ENCODE assay signal across 8 mouse cellular contexts in the genomic region with DNA sequence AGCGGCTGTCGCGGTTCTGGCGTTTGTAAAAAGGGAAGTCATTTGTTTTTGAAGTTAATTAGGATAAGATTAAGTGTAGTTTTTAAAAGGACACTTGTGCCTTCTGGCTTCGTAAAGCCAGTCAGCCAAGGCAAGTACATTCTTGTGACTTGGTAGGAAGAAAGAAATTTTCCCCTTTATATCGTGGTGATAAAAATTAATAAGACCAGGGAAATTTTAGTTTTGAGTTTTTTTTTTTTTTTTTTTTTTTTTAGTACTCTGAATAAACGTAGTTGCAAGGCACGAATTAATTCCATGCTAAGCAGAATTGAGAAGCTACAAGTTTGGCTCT. TPM values are rescaled to one million over a fixed set of nuclear protein-coding genes. Genes with fewer than 3 reads are reported as not detected.
DNase-seq lines count a peak whose midpoint lies in the region; ATAC-seq and TF ChIP-seq lines count a peak whose summit lies in the region.

No protein-coding gene starts in this region.

- H3K9ac ChIP-seq in heart, embryonic 12.5 days, result peak overlapping the region; percentile 98
- peak overlapping the region; percentile 72 for H3K9ac ChIP-seq in forebrain, embryonic 14.5 days (ENCODE audit: low read length)
- peak overlapping the region; percentile 94 for H3K9ac ChIP-seq in liver, embryonic 14.5 days (replicated peaks)

- peak overlapping the region; percentile 92 for H3K4me3 ChIP-seq in heart, embryonic 12.5 days
- H3K4me3 ChIP-seq in E14TG2a.4 (replicated peaks; ENCODE audit: low read length), result peak overlapping the region; percentile 90
- H3K4me3 ChIP-seq in forebrain, embryonic 14.5 days (ENCODE audit: low read depth, low read length), result peak overlapping the region; percentile 92
- H3K4me3 ChIP-seq in liver, embryonic 14.5 days (ENCODE audit: insufficient read depth in 1 of 2, low read depth in 2 of 2, low read length in 2 of 2), result peak overlapping the region; percentile 85 to 95

- H3K9me3 ChIP-seq in heart, embryonic 12.5 days (replicated peaks), result no peaks in the 10 kb centered on the region
- H3K9me3 ChIP-seq in E14TG2a.4 (ENCODE audit: low read length), result no peaks in the 10 kb centered on the region
- no peaks in the 10 kb centered on the region for H3K9me3 ChIP-seq in forebrain, embryonic 14.5 days (replicated peaks; ENCODE audit: control insufficient read depth, low read length)
- H3K9me3 ChIP-seq in liver, embryonic 14.5 days (ENCODE audit: control insufficient read depth, low read length), result no peaks in the 10 kb centered on the region

- peaks cover 20% of the 10 kb centered on the region for H3K36me3 ChIP-seq in heart, embryonic 12.5 days
- H3K36me3 ChIP-seq in E14TG2a.4 (ENCODE audit: insufficient read depth, low read length), result peaks cover 28% of the 10 kb centered on the region
- H3K36me3 ChIP-seq in forebrain, embryonic 14.5 days (ENCODE audit: control insufficient read depth, insufficient read depth, low read length), result peaks cover 22% of the 10 kb centered on the region
- peaks cover 18% of the 10 kb centered on the region for H3K36me3 ChIP-seq in liver, embryonic 14.5 days (replicated peaks; ENCODE audit: control insufficient read depth, insufficient read depth, low read depth)

- H3K4me2 ChIP-seq in heart, embryonic 12.5 days, result peak overlapping the region; percentile 74
- peak overlapping the region; percentile 66 for H3K4me2 ChIP-seq in forebrain, embryonic 14.5 days (ENCODE audit: low read length)
- peak overlapping the region; percentile 81 for H3K4me2 ChIP-seq in liver, embryonic 14.5 days (ENCODE audit: low read depth)

- H3K27ac ChIP-seq in heart, embryonic 12.5 days (ENCODE audit: poor library complexity, severe bottlenecking), result peak overlapping the region; percentile 92
- H3K27ac ChIP-seq in forebrain, embryonic 14.5 days (ENCODE audit: low read depth, low read length), result peak overlapping the region; percentile 91
- H3K27ac ChIP-seq in liver, embryonic 14.5 days, result peak overlapping the region; percentile 88

- DNase-seq in heart, postnatal 4 days, result no peak
- DNase-seq in forebrain, embryonic 14.5 days (ENCODE audit: low spot score), result peak; percentile 17
- no peak for DNase-seq in liver, embryonic 14.5 days (ENCODE audit: low read depth in 3 of 3, low spot score in 3 of 3)
- DNase-seq in cerebellum, postnatal 10 days, result no peak
- no peak for DNase-seq in urinary bladder, postnatal 14 days (ENCODE audit: low spot score)

- no peak for ATAC-seq in heart, embryonic 12.5 days (ENCODE audit: insufficient number of reproducible peaks, low FRiP score)
- ATAC-seq in forebrain, embryonic 14.5 days, result no peak
- no peak for ATAC-seq in liver, embryonic 14.5 days (ENCODE audit: insufficient read depth)
- ATAC-seq in granulocyte monocyte progenitor cell, adult 5-6 weeks (replicated peaks; ENCODE audit: poor library complexity, severe bottlenecking), result no peak

- H3K4me1 ChIP-seq in heart, embryonic 12.5 days (replicated peaks), result peaks cover 29% of the 10 kb centered on the region
- H3K4me1 ChIP-seq in E14TG2a.4 (replicated peaks; ENCODE audit: low read depth, low read length), result peaks cover 34% of the 10 kb centered on the region
- peaks cover 13% of the 10 kb centered on the region for H3K4me1 ChIP-seq in forebrain, embryonic 14.5 days (ENCODE audit: control insufficient read depth, insufficient read depth, low read length)
- peaks cover 14 to 16% of the 10 kb centered on the region in 2 experiments for H3K4me1 ChIP-seq in liver, embryonic 14.5 days (replicated peaks; ENCODE audit: control insufficient read depth in 2 of 2, insufficient read depth in 2 of 2, low read length in 1 of 2)

- H3K27me3 ChIP-seq in heart, embryonic 12.5 days (replicated peaks), result no peaks in the 10 kb centered on the region
- peaks cover 4% of the 10 kb centered on the region; the same call in 1 of the 2 replicates for H3K27me3 ChIP-seq in E14TG2a.4 (ENCODE audit: insufficient read depth, low read length)
- H3K27me3 ChIP-seq in forebrain, embryonic 14.5 days (replicated peaks; ENCODE audit: control insufficient read depth, insufficient read depth, low read length), result no peaks in the 10 kb centered on the region
- no peaks in the 10 kb centered on the region for H3K27me3 ChIP-seq in liver, embryonic 14.5 days (ENCODE audit: control insufficient read depth, insufficient read depth, low read length)

- TF ChIP-seq EP300 in liver, embryonic 14.5 days (IDR thresholded peaks at IDR 0.05; ENCODE audit: low read depth), result no peak

- no peak for TF ChIP-seq CTCF in E14TG2a.4 (conservative IDR thresholded peaks at IDR 0.05; ENCODE audit: low read length)
- TF ChIP-seq CTCF in liver, embryonic 14.5 days (IDR thresholded peaks at IDR 0.05; ENCODE audit: low read depth), result no peak

- WGBS in heart, embryonic 12.5 days, result under 1% methylated on average over 8 of the region's 8 CpGs
- WGBS in forebrain, embryonic 14.5 days, result under 1% methylated on average over 8 of the region's 8 CpGs
- under 1% methylated on average over 8 of the region's 8 CpGs for WGBS in liver, embryonic 14.5 days (ENCODE audit: insufficient replicate concordance)

RNA-seq across cellular contexts. Expression of a gene that starts 0.9 kb away (rescaled TPM):
- polyA plus RNA-seq in heart, embryonic 12.5 days (2016; fragmentation: Nextera tagmentation; extraction: Ambion mirVana), result 18.9 and 20.5 TPM in 2 replicates
- 10 to 100 TPM; 17.8 to 18.9 TPM for total RNA-seq in heart, postnatal 4 days (2021)
- polyA plus RNA-seq in forebrain, embryonic 14.5 days (2014; fragmentation: Nextera tagmentation; extraction: Ambion mirVana), result 25.0 TPM in 2 replicates
- polyA plus RNA-seq in liver, embryonic 14.5 days (2012; rRNA removed), result 5.9 and 8.0 TPM in 2 replicates
- polyA plus RNA-seq in liver, embryonic 14.5 days (2014; fragmentation: Nextera tagmentation; extraction: Ambion mirVana), result 11.4 and 11.5 TPM in 2 replicates
- total RNA-seq in granulocyte monocyte progenitor cell, adult 5-6 weeks (2014; fragmentation: Nextera tagmentation), result 62.1 and 73.2 TPM in 2 replicates
- 55.0 and 61.0 TPM in 2 replicates for total RNA-seq in granulocyte monocyte progenitor cell, adult 5-6 weeks (2017)

RNA-seq across cellular contexts. Expression of a gene that starts 18.3 kb away (rescaled TPM):
- 12.9 and 15.1 TPM in 2 replicates for polyA plus RNA-seq in heart, embryonic 12.5 days (2016; fragmentation: Nextera tagmentation; extraction: Ambion mirVana)
- total RNA-seq in heart, postnatal 4 days (2021), result 10 to 100 TPM; 45.1 to 46.7 TPM
- 27.0 and 27.9 TPM in 2 replicates for polyA plus RNA-seq in forebrain, embryonic 14.5 days (2014; fragmentation: Nextera tagmentation; extraction: Ambion mirVana)
- polyA plus RNA-seq in liver, embryonic 14.5 days (2012; rRNA removed), result 4.1 and 6.1 TPM in 2 replicates
- polyA plus RNA-seq in liver, embryonic 14.5 days (2014; fragmentation: Nextera tagmentation; extraction: Ambion mirVana), result 5.5 and 7.1 TPM in 2 replicates
- 40.9 and 53.1 TPM in 2 replicates for total RNA-seq in granulocyte monocyte progenitor cell, adult 5-6 weeks (2014; fragmentation: Nextera tagmentation)
- total RNA-seq in granulocyte monocyte progenitor cell, adult 5-6 weeks (2017), result 51.7 and 52.5 TPM in 2 replicates
